Mouse (Mus musculus): Measurements from ENCODE around the gene Vil1.

DNA sequence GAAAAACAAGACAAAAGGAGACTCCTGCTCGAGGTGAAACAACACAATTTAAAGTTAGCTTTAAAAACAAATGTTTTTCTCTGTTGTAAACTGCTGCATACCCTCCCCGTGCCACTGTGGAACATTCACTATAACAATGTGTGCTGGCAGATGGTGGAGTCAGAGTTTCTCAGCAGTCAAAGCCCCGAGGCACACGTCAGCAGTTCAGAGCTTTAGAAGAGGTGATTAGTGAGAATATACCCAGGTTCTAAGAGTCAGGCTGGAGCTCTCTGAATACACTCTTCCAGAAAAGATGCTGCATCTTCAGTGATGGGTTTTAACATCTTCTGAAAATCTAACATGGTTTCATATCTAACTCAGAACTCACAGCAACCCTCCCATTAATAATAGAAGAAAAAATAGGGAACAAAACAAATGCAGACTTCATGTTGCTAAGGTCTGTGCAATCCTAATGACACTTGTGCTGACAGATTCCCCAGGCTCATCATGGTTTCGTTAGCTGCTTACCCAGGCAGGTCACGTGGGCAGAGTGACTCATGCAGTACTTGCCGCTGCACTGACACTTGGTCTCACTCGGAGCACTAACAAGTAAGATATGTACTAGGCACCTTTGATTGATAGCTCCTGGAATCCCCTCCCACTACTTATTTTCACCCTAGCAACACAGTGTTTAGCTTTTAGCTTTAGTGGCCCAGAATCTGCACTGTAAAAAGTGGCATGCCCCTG, 28.7 kb downstream of the Vil1 start:
- no peak for TF ChIP-seq CTCF (IDR thresholded peaks at IDR 0.05; ENCODE audit: low read depth)
- TF ChIP-seq EP300 (IDR thresholded peaks at IDR 0.05; ENCODE audit: low read depth) = no peak

All from liver, postnatal 0 days (tissue).